Mouse (Mus musculus) liver, embryonic 14.5 days (tissue): ENCODE results near the gene Pitpnb.
A peak's percentile ranks its signal among the peaks of the same experiment; 100 is the strongest.

ENCODE experiments used
- CTCF ChIP-seq: IDR thresholded peaks from 2 replicates; pipeline ENCODE4 v1.5.1; 2016; ENCODE audit warnings: antibody characterized with exemption, low read depth, control low read depth
- EP300 ChIP-seq: IDR thresholded peaks from 2 replicates; pipeline ENCODE4 v1.6.1; 2016; ENCODE audit warnings: antibody characterized with exemption, low read depth

GRCm38 (mm10) chr5:111330417-111331098, at the start of gene Pitpnb:
- TF ChIP-seq CTCF (peak; percentile 39), EP300 (no peak)
